In genomic region chr1:182338961-182339565, GRCm38 (mm10) we compare ENCODE assay signal across 9 mouse cellular contexts. TPM values are rescaled to one million over a fixed set of nuclear protein-coding genes. Genes with fewer than 3 reads are reported as not detected.
A peak's percentile ranks its signal among the peaks of the same experiment; 100 is the strongest.
DNase-seq lines count a peak whose midpoint lies in the region; ATAC-seq and TF ChIP-seq lines count a peak whose summit lies in the region.
"Had no signal": no experiment of that assay in that cellular context is flagged by ENCODE, and none has a peak within 500 bp of the region (broad histone marks: within the 10 kb centered on the region; RNA-seq: fewer than 3 reads in every experiment).

No protein-coding gene starts in this region.

- H3K27me3 ChIP-seq in heart, embryonic 15.5 days = no peaks in the 10 kb centered on the region
- H3K27me3 ChIP-seq in forebrain, embryonic 14.5 days (replicated peaks; ENCODE audit: control insufficient read depth, insufficient read depth, low read length) = no peaks in the 10 kb centered on the region
- H3K27me3 ChIP-seq in midbrain, embryonic 12.5 days = no peaks in the 10 kb centered on the region
- no peaks in the 10 kb centered on the region for H3K27me3 ChIP-seq in intestine, postnatal 0 days (replicated peaks; ENCODE audit: control insufficient read depth, insufficient read depth, low read length)

- 81% methylated on average over 7 of the region's 7 CpGs for WGBS in heart, embryonic 15.5 days
- 24% methylated on average over 7 of the region's 7 CpGs for WGBS in forebrain, embryonic 14.5 days
- WGBS in midbrain, embryonic 12.5 days = 74% methylated on average over 7 of the region's 7 CpGs
- WGBS in intestine, postnatal 0 days = 79% methylated on average over 7 of the region's 7 CpGs

- H3K4me2 ChIP-seq in heart, embryonic 15.5 days = peak overlapping the region; percentile 92; the same call in 1 of the 2 replicates
- H3K4me2 ChIP-seq in forebrain, embryonic 14.5 days (ENCODE audit: low read length) = peak overlapping the region; percentile 74
- peak overlapping the region; percentile 95 for H3K4me2 ChIP-seq in midbrain, embryonic 12.5 days (replicated peaks)
- no peak overlapping the region for H3K4me2 ChIP-seq in intestine, postnatal 0 days (replicated peaks; ENCODE audit: low read depth)

- no peak for TF ChIP-seq CTCF in intestine, postnatal 0 days (IDR thresholded peaks at IDR 0.05; ENCODE audit: low read depth)

- H3K9me3 ChIP-seq in heart, embryonic 15.5 days (replicated peaks) = no peaks in the 10 kb centered on the region
- no peaks in the 10 kb centered on the region for H3K9me3 ChIP-seq in forebrain, embryonic 14.5 days (replicated peaks; ENCODE audit: control insufficient read depth, low read length)
- no peaks in the 10 kb centered on the region for H3K9me3 ChIP-seq in midbrain, embryonic 12.5 days
- no peaks in the 10 kb centered on the region for H3K9me3 ChIP-seq in intestine, postnatal 0 days (ENCODE audit: control insufficient read depth)

- H3K36me3 ChIP-seq in heart, embryonic 15.5 days = 0 out of 2 replicates have a peak, but pooled peaks cover 3% of the 10 kb centered on the region
- peaks cover 6% of the 10 kb centered on the region; the same call in 1 of the 2 replicates for H3K36me3 ChIP-seq in forebrain, embryonic 14.5 days (ENCODE audit: control insufficient read depth, insufficient read depth, low read length)
- peaks cover 5% of the 10 kb centered on the region; the same call in 1 of the 2 replicates for H3K36me3 ChIP-seq in midbrain, embryonic 12.5 days
- peaks cover 6% of the 10 kb centered on the region; the same call in 1 of the 2 replicates for H3K36me3 ChIP-seq in intestine, postnatal 0 days (ENCODE audit: control insufficient read depth, insufficient read depth)

- no peak overlapping the region for H3K27ac ChIP-seq in heart, embryonic 15.5 days
- no peak overlapping the region for H3K27ac ChIP-seq in forebrain, embryonic 14.5 days (ENCODE audit: low read depth, low read length)
- H3K27ac ChIP-seq in midbrain, embryonic 12.5 days (replicated peaks) = no peak overlapping the region
- H3K27ac ChIP-seq in intestine, postnatal 0 days (ENCODE audit: low read depth, low read length) = no peak overlapping the region

- ATAC-seq in heart, embryonic 15.5 days (replicated peaks; ENCODE audit: insufficient number of reproducible peaks, insufficient read depth, low FRiP score, low read depth) = no peak
- no peak for ATAC-seq in forebrain, embryonic 14.5 days
- ATAC-seq in midbrain, embryonic 12.5 days (ENCODE audit: low FRiP score, low read depth) = no peak
- ATAC-seq in intestine, postnatal 0 days = no peak

- no peak for DNase-seq in heart, postnatal 25 days (ENCODE audit: low spot score)
- DNase-seq in brain, adult 2 months (ENCODE audit: low read depth, low spot score) = peak; percentile 56
- peak; percentile 65 for DNase-seq in forebrain, embryonic 14.5 days (ENCODE audit: low spot score)
- no peak for DNase-seq in spleen, adult 12 weeks (ENCODE audit: low spot score)
- DNase-seq in spleen, adult 18-20 months = no peak
- DNase-seq: heart, postnatal 36 days had no signal

- H3K9ac ChIP-seq in heart, embryonic 15.5 days = no peak overlapping the region
- H3K9ac ChIP-seq in forebrain, embryonic 14.5 days (ENCODE audit: low read length) = peak overlapping the region; percentile 99
- H3K9ac ChIP-seq in midbrain, embryonic 12.5 days (replicated peaks) = peak overlapping the region; percentile 40; the same call in 1 of the 2 replicates
- no peak overlapping the region for H3K9ac ChIP-seq in intestine, postnatal 0 days (ENCODE audit: low read depth, low read length)

- H3K4me3 ChIP-seq in heart, embryonic 15.5 days = no peak overlapping the region
- peak overlapping the region; percentile 98 for H3K4me3 ChIP-seq in forebrain, embryonic 14.5 days (ENCODE audit: low read depth, low read length)
- H3K4me3 ChIP-seq in midbrain, embryonic 12.5 days = peak overlapping the region; percentile 99
- H3K4me3 ChIP-seq in intestine, postnatal 0 days (ENCODE audit: low read depth, low read length) = no peak overlapping the region

- H3K4me1 ChIP-seq in heart, embryonic 15.5 days (replicated peaks) = peaks cover 28% of the 10 kb centered on the region
- H3K4me1 ChIP-seq in forebrain, embryonic 14.5 days (ENCODE audit: control insufficient read depth, insufficient read depth, low read length) = peaks cover 19% of the 10 kb centered on the region
- H3K4me1 ChIP-seq in midbrain, embryonic 12.5 days = peaks cover 24% of the 10 kb centered on the region
- H3K4me1 ChIP-seq in intestine, postnatal 0 days (replicated peaks; ENCODE audit: control insufficient read depth, insufficient read depth, low read length) = 0 out of 2 replicates have a peak, but pooled peaks cover 4% of the 10 kb centered on the region

- intact Hi-C loops in heart, postnatal 25 days (cut with DNase I) = no loop called here

RNA-seq across cellular contexts. Expression of gene Fbxo28, which starts 2.4 kb away (rescaled TPM):
- 10.8 and 10.9 TPM in 2 replicates for polyA plus RNA-seq in heart, embryonic 15.5 days (2015; fragmentation: Nextera tagmentation; extraction: Ambion mirVana)
- total RNA-seq in heart, postnatal 25 days (2021) = 10 to 100 TPM; 21.3 to 21.5 TPM
- 30.5 and 31.7 TPM in 2 replicates for polyA plus RNA-seq in forebrain, embryonic 14.5 days (2014; fragmentation: Nextera tagmentation; extraction: Ambion mirVana)
- polyA plus RNA-seq in midbrain, embryonic 12.5 days (2016; fragmentation: Nextera tagmentation; extraction: Ambion mirVana) = 32.9 and 36.4 TPM in 2 replicates
- 9.7 and 10.6 TPM in 2 replicates for polyA plus RNA-seq in intestine, postnatal 0 days (2015; fragmentation: Nextera tagmentation; extraction: Ambion mirVana)

RNA-seq across cellular contexts. Expression of gene Degs1, which starts 56.5 kb away (rescaled TPM):
- 148 and 163 TPM in 2 replicates for polyA plus RNA-seq in heart, embryonic 15.5 days (2015; fragmentation: Nextera tagmentation; extraction: Ambion mirVana)
- 10 to 100 TPM; 54.9 to 60.7 TPM for total RNA-seq in heart, postnatal 25 days (2021)
- 72.1 and 73.3 TPM in 2 replicates for polyA plus RNA-seq in forebrain, embryonic 14.5 days (2014; fragmentation: Nextera tagmentation; extraction: Ambion mirVana)
- polyA plus RNA-seq in midbrain, embryonic 12.5 days (2016; fragmentation: Nextera tagmentation; extraction: Ambion mirVana) = 60.5 and 62.3 TPM in 2 replicates
- polyA plus RNA-seq in intestine, postnatal 0 days (2015; fragmentation: Nextera tagmentation; extraction: Ambion mirVana) = 96.7 and 98.2 TPM in 2 replicates

Comparison
In these comparisons a context has a peak if more than half of its experiments do, and no peak if none do; other contexts are left out.
1. H3K4me3 ChIP-seq: peak in forebrain, embryonic 14.5 days (single experiment) and midbrain, embryonic 12.5 days (single experiment); none in heart, embryonic 15.5 days (single experiment) and intestine, postnatal 0 days (single experiment).
2. H3K9ac ChIP-seq: peak in forebrain, embryonic 14.5 days (single experiment) and midbrain, embryonic 12.5 days (single experiment); none in heart, embryonic 15.5 days (single experiment) and intestine, postnatal 0 days (single experiment).
3. DNase-seq: peak in brain, adult 2 months (single experiment) and forebrain, embryonic 14.5 days (single experiment); none in heart, postnatal 25 days (single experiment), spleen, adult 12 weeks (single experiment) and spleen, adult 18-20 months (0 of 2).